Mouse (Mus musculus) spleen, postnatal 4 days (tissue): ENCODE data around the gene Xylb.

Source experiments
- DNase-seq, 2 experiments: peaks; one replicate each; pipeline ENCODE4 v3.0.0; 2022; ENCODE audit warnings: low spot score in 2 of 2

Xylb gene

GRCm38 (mm10) chr9:119357331-119358057, at the start of gene Xylb:
TSS of gene Xylb (plus strand) at chr9:119357381.
- peak; percentile 87 to 94 for DNase-seq

- DNase-seq: no peak
Observed at GRCm38 (mm10) chr9:119309067-119309466, 48.1 kb upstream of the Xylb start.

GRCm38 (mm10) chr9:119313096-119313495, 44.1 kb upstream of the Xylb start:
- no peak for DNase-seq

- DNase-seq: no peak
Observed at GRCm38 (mm10) chr9:119318891-119319290, 38.3 kb upstream of the Xylb start.

GRCm38 (mm10) chr9:119320446-119320845, 36.7 kb upstream of the Xylb start:
- DNase-seq: no peak

GRCm38 (mm10) chr9:119320946-119321345, 36.2 kb upstream of the Xylb start:
- DNase-seq: no peak

GRCm38 (mm10) chr9:119321392-119322229, 35.6 kb upstream of the Xylb start:
- peak in 1 of 2 experiments; percentile 57 for DNase-seq

- DNase-seq: peak; percentile 98
Observed at GRCm38 (mm10) chr9:119322289-119323259, 34.6 kb upstream of the Xylb start, which contains the start of gene Oxsr1. TSS of gene Oxsr1 (minus strand) at chr9:119322427.

- DNase-seq: no peak
Observed at GRCm38 (mm10) chr9:119323260-119323645, 33.9 kb upstream of the Xylb start.

GRCm38 (mm10) chr9:119324130-119324529, 33.1 kb upstream of the Xylb start:
- DNase-seq: no peak

GRCm38 (mm10) chr9:119328488-119328887, 28.7 kb upstream of the Xylb start:
- DNase-seq: no peak

- no peak for DNase-seq
Observed at GRCm38 (mm10) chr9:119330186-119330963, 26.8 kb upstream of the Xylb start.

GRCm38 (mm10) chr9:119334324-119334723, 22.9 kb upstream of the Xylb start:
- peak in 1 of 2 experiments; percentile 34 for DNase-seq

- DNase-seq: no peak
Observed at GRCm38 (mm10) chr9:119334834-119335233, 22.3 kb upstream of the Xylb start.

- DNase-seq: no peak
Observed at GRCm38 (mm10) chr9:119335571-119335970, 21.6 kb upstream of the Xylb start.

- DNase-seq: no peak
Observed at GRCm38 (mm10) chr9:119337842-119338241, 19.3 kb upstream of the Xylb start.

- no peak for DNase-seq
Observed at GRCm38 (mm10) chr9:119338350-119338749, 18.8 kb upstream of the Xylb start.

GRCm38 (mm10) chr9:119339106-119339505, 18.1 kb upstream of the Xylb start:
- no peak for DNase-seq

GRCm38 (mm10) chr9:119339558-119340211, 17.5 kb upstream of the Xylb start, which contains the start of gene Acaa1a:
TSS of gene Acaa1a (plus strand) at chr9:119339676.
- DNase-seq: peak; percentile 74 to 84

- no peak for DNase-seq
Observed at GRCm38 (mm10) chr9:119340212-119340580, 17.0 kb upstream of the Xylb start.
